Mouse (Mus musculus): ENCODE results near the gene Flvcr2.

Gene Flvcr2

DNA sequence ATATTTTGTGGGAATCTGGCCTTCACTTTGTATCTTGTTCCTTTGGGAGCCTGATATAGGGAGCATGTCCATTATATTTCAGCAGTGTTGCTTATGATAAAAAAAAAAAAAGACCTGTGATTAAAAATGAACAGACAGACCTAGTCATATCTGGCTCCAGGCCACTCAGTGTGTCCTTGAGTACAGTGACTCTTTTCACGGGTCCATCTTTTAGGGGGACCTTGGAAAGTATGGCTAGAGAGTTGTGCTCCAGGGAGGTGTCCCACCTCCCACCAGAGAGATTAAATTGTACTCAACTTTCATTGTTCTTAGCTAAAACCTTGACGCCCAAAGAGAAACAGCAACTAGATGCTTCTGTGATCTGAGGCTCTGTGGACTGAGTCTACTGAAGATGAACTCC lies 47.8 kb downstream of the Flvcr2 start:
- no peak for DNase-seq (ENCODE audit: low spot score in 2 of 2)

DNA sequence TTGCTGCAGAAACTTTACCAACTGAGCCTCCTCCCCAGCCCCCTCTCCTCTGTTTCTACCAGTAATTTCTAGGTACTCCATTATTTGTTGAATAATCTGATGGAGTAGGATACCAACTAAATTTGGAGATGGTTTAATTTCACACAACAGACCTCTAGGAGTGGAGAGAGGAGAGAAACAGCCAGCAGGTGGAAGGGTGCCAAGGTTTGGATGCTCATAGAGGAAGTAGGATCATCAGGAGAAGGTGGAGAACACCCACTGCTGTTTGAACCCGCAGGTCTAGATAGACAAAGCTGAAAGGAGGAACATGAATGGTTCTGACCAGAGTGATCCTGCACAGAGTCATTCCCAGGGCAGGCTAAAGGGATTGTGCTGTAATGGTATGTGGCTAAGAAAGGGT lies 49.2 kb downstream of the Flvcr2 start:
- DNase-seq (ENCODE audit: low spot score in 2 of 2): no peak

DNA sequence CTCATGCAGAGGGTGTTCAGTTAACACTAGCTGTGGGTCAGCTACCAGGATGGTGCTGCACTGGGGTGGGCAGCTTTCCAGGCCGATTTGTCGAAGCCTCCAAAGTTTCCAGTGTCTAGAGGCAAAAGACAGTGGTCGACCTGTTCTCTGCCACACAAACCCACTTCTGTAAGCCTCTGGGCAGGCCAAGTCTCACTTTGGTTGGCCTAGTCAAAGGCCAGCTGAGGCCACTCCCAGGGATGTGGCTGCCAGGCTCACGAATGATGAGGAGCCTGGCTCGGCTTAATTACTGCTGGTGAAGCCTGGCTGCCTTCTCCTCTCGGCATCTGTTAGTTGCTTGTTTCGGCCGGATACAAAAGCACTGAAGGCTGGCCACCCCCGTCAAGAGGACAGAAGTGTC lies 53.7 kb downstream of the Flvcr2 start:
- no peak for DNase-seq (ENCODE audit: low spot score in 2 of 2)

DNA sequence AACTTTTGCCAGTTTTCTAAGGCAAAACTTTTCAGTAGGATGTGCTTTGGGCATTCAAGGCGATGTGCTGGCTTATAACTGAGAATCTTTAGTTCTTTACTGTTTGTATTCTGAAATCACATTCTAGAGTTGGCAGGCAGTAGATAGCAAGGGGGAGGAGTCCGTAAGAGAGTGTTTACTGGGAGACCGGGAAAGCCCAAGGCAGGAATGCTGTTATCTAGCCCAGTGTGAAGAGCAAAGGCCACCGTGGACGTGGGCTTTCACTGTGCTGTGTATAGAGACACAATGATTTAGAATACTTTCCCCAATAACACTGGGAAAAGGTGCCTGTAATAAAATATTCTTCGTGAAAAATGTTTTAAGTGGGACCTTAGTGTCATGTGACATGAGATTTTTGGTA lies 63.4 kb downstream of the Flvcr2 start:
- DNase-seq (ENCODE audit: low spot score in 2 of 2): no peak

DNA sequence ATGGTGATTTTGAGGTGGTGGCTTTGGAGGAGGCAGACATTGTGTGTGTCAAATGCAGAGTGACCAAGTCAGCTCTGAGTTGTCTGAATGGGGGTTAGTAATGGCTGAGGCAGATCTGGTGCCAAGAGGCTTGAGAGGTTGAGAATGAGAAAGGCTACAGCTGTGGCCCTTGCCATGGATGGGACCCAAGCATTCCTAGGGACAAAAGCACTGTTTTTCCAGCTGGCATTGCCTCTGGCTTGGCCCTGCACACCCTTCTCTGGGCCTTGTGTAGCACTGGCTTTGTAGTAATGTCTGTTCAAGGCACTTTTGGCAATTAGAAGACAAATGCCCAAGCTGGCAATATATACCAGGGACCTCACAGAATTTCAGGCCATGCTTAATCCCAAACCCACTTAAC lies 64.6 kb downstream of the Flvcr2 start:
- no peak for DNase-seq (ENCODE audit: low spot score in 2 of 2)

DNA sequence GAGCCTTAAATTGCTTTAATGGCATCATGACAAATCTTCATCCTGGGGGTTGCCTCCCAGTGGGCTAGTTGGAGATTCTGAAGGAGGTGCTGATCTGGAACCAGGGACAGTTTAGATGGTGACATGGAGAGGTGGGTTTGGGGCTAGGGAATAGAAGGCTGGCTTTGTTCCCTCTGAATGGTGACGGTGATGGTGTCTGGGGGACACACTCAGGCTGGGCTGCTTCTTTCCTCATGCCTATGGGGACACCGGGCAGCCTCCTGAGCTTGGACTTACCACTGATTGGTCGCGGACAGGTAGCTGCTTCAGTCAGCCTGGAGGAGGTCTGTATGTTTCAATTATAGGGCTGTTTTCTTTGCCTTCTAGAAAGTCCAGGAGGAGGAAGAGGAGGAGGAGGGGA lies 65.3 kb downstream of the Flvcr2 start:
- DNase-seq (ENCODE audit: low spot score in 2 of 2): no peak

DNA sequence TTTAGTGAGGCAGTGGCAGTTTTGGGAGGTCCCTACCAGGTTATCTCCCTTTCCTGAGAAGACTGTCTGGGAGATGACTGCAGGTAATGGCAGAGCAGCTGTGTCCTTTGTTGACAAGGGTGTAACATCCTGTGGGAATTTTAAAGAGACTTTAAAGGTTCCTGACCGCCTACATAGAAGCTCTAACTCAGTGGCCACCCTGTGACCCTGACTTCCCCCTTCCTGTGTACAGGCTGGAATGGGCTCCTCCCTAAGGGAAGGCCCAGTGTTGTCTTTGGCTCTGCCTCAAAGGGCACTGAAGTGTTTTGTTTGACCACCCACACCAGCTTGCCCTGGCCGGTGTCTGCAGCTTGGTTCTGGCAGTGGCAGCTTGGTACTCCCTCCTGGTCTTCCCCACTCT lies 67.3 kb downstream of the Flvcr2 start:
- peak in 1 of 2 experiments; percentile 17 for DNase-seq (ENCODE audit: low spot score in 2 of 2)

DNA sequence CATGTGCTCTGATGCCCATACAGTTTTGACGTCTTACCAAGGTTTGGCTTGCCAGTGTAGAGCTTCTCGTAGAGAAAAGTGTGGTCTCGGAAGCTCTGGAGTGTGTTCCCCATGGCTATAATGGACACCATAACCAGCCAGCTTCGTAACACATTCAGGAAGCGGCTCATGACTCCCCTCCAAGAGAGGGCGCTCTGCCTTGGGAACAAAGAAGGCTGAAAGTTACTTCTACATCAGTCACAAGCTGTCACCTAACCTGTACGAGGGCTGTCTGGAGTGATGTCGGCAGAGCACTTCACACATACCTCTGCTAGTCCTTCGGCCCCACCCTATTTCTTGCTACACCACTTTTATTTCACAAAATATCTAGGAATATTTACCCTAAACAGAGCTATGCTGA lies 75.7 kb downstream of the Flvcr2 start:
- DNase-seq (ENCODE audit: low spot score in 2 of 2): no peak

DNA sequence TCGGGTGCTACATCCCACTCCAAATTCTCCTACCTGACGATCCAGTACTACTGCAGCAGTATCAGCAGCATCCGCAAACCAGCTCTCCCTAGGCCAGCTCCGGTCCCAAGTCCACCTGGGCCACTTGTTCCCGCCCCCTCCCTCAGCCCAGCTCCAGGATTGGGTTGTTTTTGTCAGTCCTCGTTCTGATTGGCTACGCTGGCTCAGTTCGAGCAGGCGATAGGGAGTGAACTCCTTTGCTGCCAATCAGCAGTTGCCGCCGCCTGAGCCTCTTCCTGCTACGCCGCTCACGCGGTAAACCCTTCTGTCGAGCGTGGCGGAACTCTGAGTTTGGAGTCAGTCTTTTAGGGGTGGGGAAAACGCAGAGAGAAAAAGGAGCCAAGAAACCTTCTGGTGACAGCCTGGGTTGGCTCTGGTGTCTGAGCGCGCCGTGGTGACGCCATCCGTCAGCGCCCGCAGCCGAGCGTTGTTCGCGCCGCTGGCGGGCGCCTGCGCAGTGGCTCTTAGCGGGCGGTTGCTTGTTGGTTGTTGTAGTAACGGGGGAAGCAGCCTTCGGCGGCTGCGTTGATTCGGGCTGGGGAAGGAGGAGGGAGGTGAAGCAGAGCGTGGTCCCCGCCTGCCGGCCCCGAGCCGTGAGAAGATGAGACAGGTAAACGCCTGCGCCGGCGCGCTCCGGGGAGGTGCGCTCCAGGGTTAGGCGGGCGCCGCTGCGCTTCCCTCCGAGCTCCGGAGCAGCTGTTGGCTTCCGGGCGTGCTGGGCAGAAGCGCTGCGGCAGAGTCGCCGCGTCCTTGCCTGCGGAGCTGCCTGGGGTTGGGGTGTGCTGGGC lies 78.3 kb downstream of the Flvcr2 start, which contains the start of the genes Erg28 and Ttll5:
Gene Erg28 (minus strand): TSS at position 113 of the 827 bp plus-strand sequence.
Gene Ttll5 (plus strand): TSS at position 222 of the 827 bp plus-strand sequence.
- peak; percentile 91 to 93 for DNase-seq (ENCODE audit: low spot score in 2 of 2)

DNA sequence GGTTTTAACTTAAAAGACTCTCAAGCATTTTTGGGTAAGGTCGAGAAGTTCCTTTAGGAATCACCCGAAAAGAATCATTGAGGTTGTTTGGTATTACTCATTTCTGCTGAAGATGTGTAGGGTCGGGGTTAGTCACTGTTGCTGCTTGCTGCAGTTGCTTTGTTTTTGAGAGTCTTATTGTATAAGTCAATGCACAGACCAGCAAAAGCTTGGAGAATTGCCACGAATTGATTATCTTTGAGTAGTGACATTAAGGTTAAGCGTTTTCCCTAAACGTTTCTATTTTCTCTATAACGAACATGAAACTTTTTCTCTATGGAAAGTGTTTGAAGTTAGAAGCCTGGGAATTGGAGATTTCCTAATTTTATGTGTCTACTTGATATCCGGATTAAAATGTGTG lies 79.0 kb downstream of the Flvcr2 start:
- DNase-seq (ENCODE audit: low spot score in 2 of 2): no peak

DNA sequence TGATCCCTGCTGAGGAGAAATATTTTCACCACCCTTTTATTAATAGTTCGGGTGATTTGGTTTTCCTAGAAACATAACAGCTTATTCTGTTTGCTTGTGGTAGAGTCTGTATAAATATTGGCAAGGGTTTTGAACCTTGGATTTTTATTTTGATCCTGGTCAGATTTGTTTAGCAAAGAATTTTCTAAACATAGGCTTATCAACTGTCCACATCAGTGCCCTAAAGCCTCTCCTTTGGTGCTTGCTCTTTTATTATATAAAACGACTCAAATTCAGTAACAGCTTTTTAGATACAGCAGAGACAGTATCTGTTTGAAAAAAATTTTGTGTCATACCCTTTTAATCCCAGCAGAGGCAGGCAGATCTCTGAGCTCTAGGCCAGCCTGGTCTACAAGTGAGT lies 79.5 kb downstream of the Flvcr2 start:
- DNase-seq (ENCODE audit: low spot score in 2 of 2): no peak

DNA sequence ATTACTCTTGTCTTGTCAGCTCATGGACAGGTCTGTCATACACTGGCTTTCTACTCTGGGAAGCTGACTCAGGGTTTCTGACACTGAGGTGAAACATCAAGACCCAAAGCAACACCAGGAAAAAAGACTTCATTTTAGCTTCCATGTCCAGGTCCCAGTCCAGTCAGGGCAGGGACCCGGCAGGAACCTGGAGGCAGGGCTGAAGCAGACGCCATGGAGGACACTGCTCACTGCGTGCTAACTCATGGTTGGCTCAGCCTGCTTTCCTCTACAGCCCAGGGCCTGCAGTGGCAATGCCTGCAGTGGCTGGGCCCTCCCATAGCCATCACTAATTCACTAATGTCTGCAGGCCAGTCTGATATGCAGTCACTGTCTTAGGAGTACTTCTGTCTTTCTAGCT lies 82.5 kb downstream of the Flvcr2 start:
- DNase-seq (ENCODE audit: low spot score in 2 of 2): no peak

DNA sequence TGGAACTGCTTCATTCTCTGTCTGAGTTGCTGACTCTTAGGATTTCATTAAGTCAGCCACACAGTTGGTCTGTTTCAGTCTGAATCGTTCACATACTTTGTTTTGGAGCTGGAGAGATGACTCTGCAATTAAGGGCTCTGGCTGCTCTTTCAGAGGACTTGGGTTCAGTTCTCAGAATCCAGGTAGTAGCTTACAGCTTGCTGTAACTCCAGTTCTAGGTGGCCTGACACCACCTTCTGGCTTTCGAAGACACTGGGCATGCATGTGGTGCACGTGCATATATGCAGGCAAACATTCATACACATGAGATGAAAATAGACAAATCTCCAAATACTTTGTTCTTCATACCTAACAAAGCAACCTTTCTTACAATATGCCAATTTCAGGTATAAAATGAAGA lies 83.5 kb downstream of the Flvcr2 start:
- no peak for DNase-seq (ENCODE audit: low spot score in 2 of 2)

DNA sequence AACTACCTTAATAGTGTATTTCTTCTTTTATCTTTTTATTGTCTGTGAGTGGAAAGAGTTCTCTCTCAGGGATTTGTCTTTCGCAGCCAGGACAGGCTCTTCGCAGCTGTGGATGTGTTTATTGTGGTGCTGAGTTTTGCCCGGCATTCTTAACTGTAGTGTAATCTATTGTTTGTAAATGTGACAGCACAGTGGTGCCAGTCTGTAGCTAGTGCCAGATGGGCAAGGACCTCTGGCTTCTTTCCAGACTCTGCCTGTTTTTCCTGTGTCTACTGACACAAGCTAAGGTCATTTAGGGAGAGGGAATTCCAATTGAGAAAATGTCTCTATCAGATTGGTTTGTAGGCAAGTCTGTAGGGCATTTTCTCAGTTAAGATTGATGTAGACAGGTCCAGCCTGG lies 84.4 kb downstream of the Flvcr2 start:
- DNase-seq (ENCODE audit: low spot score in 2 of 2): no peak

DNA sequence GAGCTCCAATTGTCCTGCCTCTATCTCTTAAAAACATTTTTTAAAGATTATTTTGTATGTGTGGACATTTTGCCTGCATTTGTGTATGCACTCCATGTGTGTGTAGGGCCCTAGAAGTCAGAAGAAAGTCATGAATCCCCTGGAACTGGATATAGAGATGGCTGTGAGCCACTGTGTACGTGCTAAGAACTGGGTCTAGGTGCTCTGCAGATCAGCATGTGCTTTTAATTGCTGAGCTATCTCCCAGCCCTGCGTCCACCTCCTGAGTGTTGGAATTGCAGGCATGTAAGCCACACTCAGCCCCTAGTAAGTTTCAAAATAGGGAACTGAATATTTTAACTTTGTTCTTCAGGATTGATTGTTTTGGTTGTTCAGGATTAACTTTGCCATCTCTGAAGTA lies 88.2 kb downstream of the Flvcr2 start:
- DNase-seq (ENCODE audit: low spot score in 2 of 2): no peak

DNA sequence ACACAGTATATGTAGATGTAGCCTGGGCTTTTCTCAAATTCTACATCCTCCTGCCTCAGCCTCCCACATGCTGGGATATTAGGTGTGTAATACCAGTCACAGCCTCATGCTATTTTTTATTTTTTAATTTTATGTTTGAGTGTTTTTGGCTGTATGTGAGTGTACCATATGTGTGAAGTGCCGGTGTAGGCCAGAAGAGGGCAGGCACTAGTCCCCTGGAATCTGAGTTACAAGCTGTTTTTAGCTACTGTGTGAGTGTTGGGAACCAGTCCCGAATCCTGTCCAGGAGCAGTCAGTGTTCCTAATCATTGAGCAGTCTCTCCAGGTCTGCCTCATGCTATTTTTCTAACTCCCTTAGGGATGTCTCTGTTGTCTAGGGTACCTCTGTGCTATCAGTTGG lies 91.4 kb downstream of the Flvcr2 start:
- no peak for DNase-seq (ENCODE audit: low spot score in 2 of 2)

DNA sequence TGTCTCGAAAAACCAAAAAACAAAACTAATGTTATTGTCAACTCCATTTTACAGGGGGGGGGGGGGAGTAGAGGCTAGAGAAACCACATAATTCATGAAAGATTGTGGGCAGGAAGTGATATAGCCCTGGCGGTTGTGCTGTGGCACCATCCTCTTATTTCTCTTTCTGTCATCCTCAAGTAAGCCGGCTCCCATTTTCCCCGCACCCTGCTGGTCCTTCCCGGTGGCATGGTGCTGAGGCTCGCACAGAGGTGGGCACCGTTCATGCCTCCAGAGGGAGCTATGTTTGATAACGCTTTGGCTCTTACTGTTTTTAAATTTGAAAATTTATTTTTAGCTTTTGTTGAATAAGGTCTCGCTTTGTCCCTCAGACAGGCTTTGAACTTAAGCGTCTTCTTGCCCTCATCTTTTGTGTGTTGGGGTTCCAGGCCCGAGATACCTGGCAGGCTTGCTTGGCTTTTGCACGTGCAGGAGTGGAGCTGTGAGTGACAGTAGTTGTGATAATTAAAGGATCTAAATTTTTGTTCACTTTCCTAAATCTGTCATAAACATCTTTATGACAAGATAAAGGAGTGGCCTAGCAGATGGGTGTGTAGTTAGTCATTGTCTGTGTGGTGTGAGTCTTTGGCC lies 93.1 kb downstream of the Flvcr2 start:
- no peak for DNase-seq (ENCODE audit: low spot score in 2 of 2)

DNA sequence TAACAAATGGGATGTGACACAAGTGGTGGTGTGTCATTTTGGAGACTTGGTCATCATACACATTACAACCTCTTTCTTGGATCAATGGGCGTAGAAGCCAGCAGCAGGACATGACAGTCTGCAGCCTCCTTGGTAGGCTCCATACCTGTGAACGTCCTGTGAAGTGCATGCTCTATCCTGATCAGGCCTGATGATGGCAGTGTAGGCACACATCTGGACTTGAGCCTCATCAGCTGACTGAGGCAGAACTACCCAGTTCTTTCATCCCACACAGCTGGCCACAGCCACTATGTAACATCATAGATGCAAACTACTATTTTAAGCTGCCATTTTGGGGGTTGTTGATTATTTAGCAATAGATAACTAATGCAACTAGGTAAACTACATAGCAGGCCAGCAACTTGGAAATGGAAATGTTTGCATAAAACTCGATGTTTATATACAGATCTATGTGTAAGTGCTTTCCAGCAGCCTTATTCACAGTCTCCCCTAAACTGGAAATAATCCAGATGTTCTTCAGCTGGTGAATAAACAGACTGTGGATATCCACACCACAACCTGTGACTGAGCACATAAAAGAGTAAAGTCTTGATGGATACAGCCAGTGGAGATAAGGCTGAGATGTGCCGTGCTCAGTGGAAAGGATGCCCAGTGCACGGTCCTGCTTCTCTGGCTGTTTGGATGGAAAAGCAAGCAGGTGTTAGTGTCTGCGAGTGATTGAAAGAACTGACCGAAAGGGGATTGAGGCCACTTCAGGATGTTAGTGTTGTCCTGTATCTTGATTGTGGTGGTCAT lies 102.0 kb downstream of the Flvcr2 start:
- peak in 1 of 2 experiments; percentile 65 for DNase-seq (ENCODE audit: low spot score in 2 of 2)

DNA sequence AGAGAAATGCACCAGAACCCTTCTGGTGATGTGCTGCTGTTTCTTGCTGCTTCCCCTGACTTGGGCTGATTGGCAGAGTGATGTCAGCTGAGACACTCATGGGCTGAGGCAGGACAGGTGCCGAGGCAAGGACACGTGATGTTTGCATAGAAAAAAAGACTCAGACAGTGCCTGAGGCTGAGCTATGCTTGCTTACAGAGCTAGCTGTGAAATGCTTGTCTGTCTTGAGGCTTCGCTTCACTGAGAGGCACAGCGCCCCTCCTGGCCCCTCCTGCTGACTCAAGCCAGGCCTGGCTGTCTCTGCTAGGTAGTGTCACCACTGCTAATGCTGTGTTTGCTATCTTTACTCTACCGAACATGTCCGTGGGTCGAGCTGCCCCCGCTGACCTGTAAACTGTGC lies 104.3 kb downstream of the Flvcr2 start:
- DNase-seq (ENCODE audit: low spot score in 2 of 2): no peak

DNA sequence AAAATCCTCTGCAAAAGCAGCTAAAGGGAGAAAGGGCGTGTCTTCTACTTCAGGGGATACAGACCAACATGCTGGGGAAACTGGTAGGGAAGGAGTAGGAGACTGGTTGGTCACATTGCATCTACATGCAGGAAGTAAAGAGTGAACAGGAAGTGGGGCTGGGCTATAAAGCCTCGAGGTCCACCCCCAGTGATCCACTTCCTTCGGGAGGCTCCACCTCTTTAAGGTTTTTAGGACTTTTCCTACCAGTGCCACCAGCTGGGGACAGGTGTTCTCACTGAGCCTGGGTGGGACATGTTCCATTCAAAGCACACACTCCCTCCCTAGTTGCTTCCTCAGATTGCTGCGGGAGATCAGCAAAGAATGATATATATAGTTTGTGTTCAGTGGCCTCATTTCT lies 107.5 kb downstream of the Flvcr2 start:
- no peak for DNase-seq (ENCODE audit: low spot score in 2 of 2)

DNA sequence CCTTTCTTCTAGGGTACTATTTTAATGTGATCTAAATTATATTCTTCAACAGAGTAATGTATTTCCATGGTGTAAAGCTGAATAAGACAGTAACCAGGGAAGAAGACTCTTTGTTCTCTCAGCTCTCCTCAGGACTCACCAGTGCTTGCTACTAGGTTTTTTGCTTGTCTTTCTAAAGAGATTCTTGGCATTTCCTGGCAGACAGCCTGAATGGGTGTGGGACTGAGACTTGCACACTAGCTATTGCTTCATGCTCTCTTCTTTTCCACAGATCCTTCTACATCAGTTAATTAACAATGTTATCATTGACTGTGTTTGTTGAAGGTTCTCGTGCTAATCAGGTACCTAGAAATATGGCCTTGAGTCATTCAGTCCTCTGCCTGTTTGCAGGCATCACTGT lies 107.9 kb downstream of the Flvcr2 start:
- DNase-seq (ENCODE audit: low spot score in 2 of 2): peak in 1 of 2 experiments; percentile 23

DNA sequence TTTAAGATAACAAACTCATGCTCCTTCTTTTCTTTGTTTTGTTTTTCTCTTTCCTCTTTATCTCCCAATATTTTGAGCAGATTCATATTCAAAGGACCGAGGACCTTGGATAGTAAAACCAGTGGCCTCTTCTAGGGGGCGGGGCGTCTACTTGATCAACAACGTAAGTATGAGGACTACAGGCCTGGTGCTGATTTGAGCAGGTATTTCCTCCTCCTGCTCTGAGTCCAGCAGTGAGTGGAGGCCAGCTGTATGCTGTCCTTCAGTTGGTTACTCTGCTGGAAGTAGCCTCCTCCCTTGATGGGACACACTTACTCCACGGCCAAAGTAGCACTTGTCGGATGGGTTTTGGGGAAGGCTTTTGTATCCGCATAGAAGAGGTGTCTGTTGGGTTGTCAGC lies 111.0 kb downstream of the Flvcr2 start:
- DNase-seq (ENCODE audit: low spot score in 2 of 2): no peak

DNA sequence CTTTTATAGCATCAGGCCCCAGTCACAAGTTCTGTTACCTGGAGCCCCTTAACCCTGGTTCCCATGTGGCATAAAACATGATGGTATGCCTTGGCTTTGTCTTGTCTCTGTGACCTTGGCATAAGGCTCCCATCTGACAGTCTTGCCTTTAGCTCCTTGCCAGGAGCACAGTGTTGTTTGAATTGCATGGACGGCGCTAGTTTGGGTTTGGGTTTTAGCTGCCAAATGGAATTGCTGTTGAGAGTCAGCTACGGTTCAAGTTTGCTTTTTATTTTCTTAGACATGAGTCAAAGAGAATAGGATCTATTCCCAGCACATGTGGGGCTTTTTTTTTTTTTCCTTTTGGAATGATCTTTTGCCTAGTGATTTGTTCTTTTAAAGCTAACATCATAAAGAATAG lies 112.8 kb downstream of the Flvcr2 start:
- DNase-seq (ENCODE audit: low spot score in 2 of 2): no peak
